Mouse (Mus musculus) heart, embryonic 11.5 days (tissue): ENCODE results near the gene Clpb. TPM values are rescaled to one million over a fixed set of nuclear protein-coding genes. Genes with fewer than 3 reads are reported as not detected.
A peak's percentile ranks its signal among the peaks of the same experiment; 100 is the strongest.

ENCODE experiments used
- ATAC-seq: fragments of 200-750 bp; cut with Nextera tagmentation; replicated peaks from 2 replicates; pipeline ENCODE4 v1.8.0; 2017; ENCODE audit warnings: moderate library complexity; ENCODE audit not compliant: insufficient number of reproducible peaks, low FRiP score, low TSS enrichment
- H3K27ac ChIP-seq: fragments of 300-500 bp; sonication (generic); 2 replicates; pipeline ENCODE4 v1.5.1; 2014; ENCODE audit warnings: mild to moderate bottlenecking, low read depth, low read length
- H3K27me3 ChIP-seq: fragments of 300-500 bp; sonication (generic); 2 replicates; pipeline ENCODE4 v1.6.1; 2014; ENCODE audit warnings: mild to moderate bottlenecking, low read length, mixed read lengths; ENCODE audit not compliant: control insufficient read depth, insufficient read depth
- H3K36me3 ChIP-seq: fragments of 300-500 bp; sonication (generic); 2 replicates; pipeline ENCODE4 v1.6.1; 2014; ENCODE audit warnings: mild to moderate bottlenecking, low read length, moderate library complexity, mixed read lengths; ENCODE audit not compliant: control insufficient read depth, insufficient read depth
- H3K4me1 ChIP-seq: fragments of 300-500 bp; sonication (generic); 2 replicates; pipeline ENCODE4 v1.6.1; 2014; ENCODE audit warnings: low read length; ENCODE audit not compliant: control insufficient read depth, insufficient read depth
- H3K4me2 ChIP-seq: fragments of 300-500 bp; sonication (generic); 2 replicates; pipeline ENCODE4 v1.6.1; 2014; ENCODE audit warnings: mild to moderate bottlenecking, moderate library complexity
- H3K4me3 ChIP-seq: fragments of 300-500 bp; sonication (generic); 2 replicates; pipeline ENCODE4 v1.5.1; 2014; ENCODE audit warnings: low read depth, low read length
- H3K9ac ChIP-seq: fragments of 300-500 bp; sonication (generic); 2 replicates; pipeline ENCODE4 v1.6.1; 2014; ENCODE audit warnings: mild to moderate bottlenecking, low read depth, low read length, moderate library complexity
- H3K9me3 ChIP-seq: fragments of 300-500 bp; sonication (generic); replicated peaks from 2 replicates; pipeline ENCODE4 v1.6.1; 2016; ENCODE audit warnings: low read length; ENCODE audit not compliant: control insufficient read depth
- WGBS: fragments of 180-500 bp; shearing (Covaris S2); extraction: QIAGEN DNeasy Blood & Tissue Kit; methylation state at CpG from one replicate; pipeline ENCODE4 v1.1.7; 2014; ENCODE audit not compliant: insufficient replicate concordance; 5-methylcytosine and 5-hydroxymethylcytosine counted together
- polyA plus RNA-seq: library from polyadenylated mRNA; unstranded; fragments of >200 nt; fragmentation: Nextera tagmentation; extraction: Ambion mirVana; gene quantifications from 2 replicates; pipeline ENCODE4 v1.2.1, GENCODE M21; 2014

Gene Clpb
- polyA plus RNA-seq, 1 experiment from 2014 or later = 36.1 TPM

- no peak for ATAC-seq
- peaks cover 29% of the 10 kb centered on the region for H3K27me3 ChIP-seq
- 87% methylated on average over 18 of the region's 18 CpGs for WGBS
- no peak overlapping the region for H3K27ac ChIP-seq
- H3K9me3 ChIP-seq = no peaks in the 10 kb centered on the region
- H3K36me3 ChIP-seq = peaks cover 39% of the 10 kb centered on the region
- H3K4me3 ChIP-seq = no peak overlapping the region
- no peak overlapping the region for H3K9ac ChIP-seq
- peaks cover 23% of the 10 kb centered on the region; the same call in 1 of the 2 replicates for H3K4me1 ChIP-seq
- H3K4me2 ChIP-seq = no peak overlapping the region
These were observed 160.6 kb downstream of the Clpb start for GRCm38 (mm10) chr7:101823758-101824630.

DNA sequence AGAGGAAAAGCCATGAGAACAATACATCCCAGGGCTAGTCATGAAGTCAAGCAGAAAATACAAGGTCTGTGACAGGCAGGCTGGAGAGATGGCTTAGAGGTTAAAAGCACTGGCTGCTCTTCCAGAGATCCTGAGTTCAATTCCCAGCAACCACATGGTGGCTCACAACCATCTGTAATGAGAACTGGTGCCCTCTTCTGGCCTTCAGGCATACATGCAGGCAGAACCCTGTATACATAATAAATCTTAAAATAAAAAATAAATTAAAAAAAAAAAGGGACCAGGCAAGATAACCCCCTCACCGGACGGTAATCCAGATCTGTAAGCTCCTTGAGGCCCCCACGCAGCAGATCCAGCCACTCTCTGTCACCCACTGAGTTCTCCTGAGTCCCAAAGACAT lies 166.9 kb downstream of the Clpb start:
- Histone ChIP-seq H3K9me3 (no peaks in the 10 kb centered on the region), H3K36me3 (peaks cover 63% of the 10 kb centered on the region), H3K4me1 (peaks cover 16% of the 10 kb centered on the region), H3K4me2 (no peak overlapping the region), H3K9ac (no peak overlapping the region), H3K27ac (no peak overlapping the region), H3K4me3 (no peak overlapping the region), H3K27me3 (no peaks in the 10 kb centered on the region)
- ATAC-seq = no peak
- WGBS = 83% methylated on average over 3 of the region's 3 CpGs

DNA sequence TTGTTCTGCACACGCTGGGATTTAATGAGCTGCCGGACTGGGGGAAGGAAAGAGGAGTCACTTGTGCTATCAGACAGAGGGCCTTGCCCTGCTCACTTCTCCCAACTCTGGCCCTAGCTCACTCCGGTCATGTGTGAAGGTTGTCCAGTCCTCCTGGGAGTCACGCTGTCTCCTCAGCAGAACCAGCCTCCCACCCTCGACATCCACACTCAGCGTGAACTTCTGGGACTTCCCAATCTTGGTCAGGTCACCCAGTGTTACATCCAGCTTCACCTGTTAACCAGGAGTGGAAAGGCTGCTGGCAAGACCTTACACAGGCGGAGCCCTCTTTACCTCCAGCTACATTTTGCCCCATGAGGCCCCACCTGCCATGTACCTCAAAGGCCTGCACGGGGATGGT lies 168.0 kb downstream of the Clpb start:
- ATAC-seq = no peak
- H3K27me3 ChIP-seq = no peaks in the 10 kb centered on the region
- no peak overlapping the region for H3K4me3 ChIP-seq
- no peak overlapping the region for H3K27ac ChIP-seq
- H3K4me2 ChIP-seq = no peak overlapping the region
- H3K4me1 ChIP-seq = peaks cover 19% of the 10 kb centered on the region
- no peaks in the 10 kb centered on the region for H3K9me3 ChIP-seq
- H3K9ac ChIP-seq = no peak overlapping the region
- WGBS = 90% methylated on average over 8 of the region's 8 CpGs
- H3K36me3 ChIP-seq = peaks cover 53% of the 10 kb centered on the region

DNA sequence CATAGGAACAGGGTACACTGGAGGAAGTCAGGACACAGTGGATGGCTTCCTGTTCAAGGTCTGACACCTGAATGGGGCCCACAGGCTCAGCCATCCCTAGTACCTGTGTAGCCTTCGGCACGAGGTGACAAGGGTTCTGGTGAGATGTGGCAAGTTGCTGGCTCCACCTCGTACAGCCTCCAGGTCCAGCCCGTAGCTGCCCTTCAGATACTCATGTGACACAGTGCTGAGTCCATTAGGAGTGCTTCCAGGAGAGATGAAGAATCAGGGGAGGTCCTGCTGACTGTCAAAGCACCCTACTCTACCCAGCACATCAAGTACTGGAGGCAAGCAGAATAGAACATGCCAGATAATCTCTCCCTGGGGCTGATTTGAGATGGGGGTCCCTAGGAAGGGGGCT lies 168.9 kb downstream of the Clpb start:
- no peaks in the 10 kb centered on the region for H3K9me3 ChIP-seq
- H3K36me3 ChIP-seq = peaks cover 44% of the 10 kb centered on the region
- H3K4me2 ChIP-seq = no peak overlapping the region
- peaks cover 19% of the 10 kb centered on the region for H3K4me1 ChIP-seq
- H3K27ac ChIP-seq = no peak overlapping the region
- WGBS = 94% methylated on average over 4 of the region's 4 CpGs
- no peak overlapping the region for H3K9ac ChIP-seq
- ATAC-seq = no peak
- H3K4me3 ChIP-seq = no peak overlapping the region
- H3K27me3 ChIP-seq = no peaks in the 10 kb centered on the region

- H3K9ac ChIP-seq = no peak overlapping the region
- ATAC-seq = no peak
- no peak overlapping the region for H3K4me3 ChIP-seq
- 0 out of 2 replicates have a peak overlapping the region, but pooled peaks have one; percentile 87 for H3K4me2 ChIP-seq
- H3K4me1 ChIP-seq = peaks cover 19% of the 10 kb centered on the region
- no peaks in the 10 kb centered on the region for H3K9me3 ChIP-seq
- H3K27ac ChIP-seq = no peak overlapping the region
- peaks cover 34% of the 10 kb centered on the region for H3K36me3 ChIP-seq
- no peaks in the 10 kb centered on the region for H3K27me3 ChIP-seq
- 70% methylated on average over 5 of the region's 5 CpGs for WGBS
These were observed 169.9 kb downstream of the Clpb start for GRCm38 (mm10) chr7:101833352-101833751.

GRCm38 (mm10) chr7:101833916-101834584 lies 170.6 kb downstream of the Clpb start:
- Histone ChIP-seq H3K36me3 (peaks cover 32% of the 10 kb centered on the region), H3K9me3 (no peaks in the 10 kb centered on the region), H3K27ac (no peak overlapping the region), H3K9ac (0 out of 2 replicates have a peak overlapping the region, but pooled peaks have one; percentile 35), H3K4me1 (peaks cover 22% of the 10 kb centered on the region), H3K27me3 (no peaks in the 10 kb centered on the region), H3K4me3 (no peak overlapping the region), H3K4me2 (peak overlapping the region; percentile 87)
- 63% methylated on average over 3 of the region's 3 CpGs for WGBS
- ATAC-seq = no peak

- Histone ChIP-seq H3K36me3 (peaks cover 26% of the 10 kb centered on the region), H3K9ac (0 out of 2 replicates have a peak overlapping the region, but pooled peaks have one; percentile 34)
- 45% methylated on average over 3 of the region's 3 CpGs for WGBS
These were observed 171.5 kb downstream of the Clpb start for GRCm38 (mm10) chr7:101834903-101835302.

DNA sequence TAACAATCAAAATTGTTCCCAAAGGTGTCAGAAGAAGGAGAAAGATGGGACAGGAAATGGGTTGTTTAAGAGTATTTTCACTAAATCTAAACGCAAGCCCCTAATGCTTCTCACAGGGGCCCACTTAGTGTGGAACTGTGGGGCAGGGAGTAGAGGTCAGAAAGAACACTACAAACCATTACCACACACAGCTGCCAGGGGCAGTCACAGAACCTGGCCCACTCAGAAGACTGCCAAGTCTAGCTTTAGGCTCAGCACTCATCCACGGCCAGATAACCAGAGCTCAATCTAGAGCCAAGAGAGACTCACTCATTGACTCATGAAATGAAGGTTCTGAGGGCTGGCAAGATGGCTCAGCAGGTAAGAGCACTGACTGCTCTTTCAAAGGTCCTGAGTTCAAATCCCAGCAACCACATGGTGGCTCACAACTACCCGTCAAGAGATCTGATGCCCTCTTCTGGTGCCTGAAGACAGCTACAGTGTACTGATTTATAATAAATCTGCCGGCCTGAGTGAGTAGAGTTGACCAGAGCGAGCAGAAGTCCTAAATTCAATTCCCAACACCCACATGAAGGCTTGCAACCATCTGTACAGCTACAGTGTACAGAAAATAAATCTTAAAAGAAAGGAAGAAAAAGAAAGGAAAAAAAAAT lies 172.2 kb downstream of the Clpb start:
- 45% methylated on average over 5 of the region's 5 CpGs for WGBS
- Histone ChIP-seq H3K9me3 (no peaks in the 10 kb centered on the region), H3K4me2 (peak overlapping the region; percentile 87), H3K27ac (no peak overlapping the region), H3K36me3 (peaks cover 19% of the 10 kb centered on the region), H3K27me3 (no peaks in the 10 kb centered on the region), H3K9ac (peak overlapping the region; percentile 86), H3K4me1 (peaks cover 22% of the 10 kb centered on the region), H3K4me3 (peak overlapping the region; percentile 70)
- ATAC-seq = no peak

More at GRCm38 (mm10) chr7:101834903-101835302, 171.5 kb downstream of the Clpb start:
- peaks cover 22% of the 10 kb centered on the region for H3K4me1 ChIP-seq
- no peaks in the 10 kb centered on the region for H3K9me3 ChIP-seq
- H3K4me2 ChIP-seq = peak overlapping the region; percentile 87
- H3K27me3 ChIP-seq = no peaks in the 10 kb centered on the region
- peak overlapping the region; percentile 70 for H3K4me3 ChIP-seq
- no peak for ATAC-seq
- H3K27ac ChIP-seq = no peak overlapping the region
